Comparison of ENCODE assay signal across 13 mouse cellular contexts in the genomic region with DNA sequence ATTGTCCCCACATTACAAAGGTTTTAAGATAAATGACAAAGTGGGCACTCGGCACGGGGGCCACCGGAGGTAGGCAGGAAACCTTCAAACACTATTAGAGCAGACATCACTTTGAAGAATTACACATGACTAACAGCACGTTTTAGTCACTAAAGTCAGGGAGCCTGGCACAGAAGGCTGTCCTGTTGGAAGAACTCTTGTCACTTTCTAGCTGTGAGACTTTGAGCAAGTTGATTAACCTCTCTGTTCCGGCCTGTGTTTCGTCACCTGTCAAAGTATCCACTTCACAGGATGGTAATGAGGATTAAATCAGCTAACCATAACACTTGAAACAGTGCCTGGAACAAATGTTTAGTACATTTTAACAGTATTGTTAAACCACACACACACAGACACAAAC. TPM values are rescaled to one million over a fixed set of nuclear protein-coding genes. Genes with fewer than 3 reads are reported as not detected.
DNase-seq lines count a peak whose midpoint lies in the region; ATAC-seq and TF ChIP-seq lines count a peak whose summit lies in the region.
"Had no signal": no experiment of that assay in that cellular context is flagged by ENCODE, and none has a peak within 500 bp of the region (broad histone marks: within the 10 kb centered on the region; RNA-seq: fewer than 3 reads in every experiment).

No protein-coding gene starts in this region.

- H3K36me3 ChIP-seq in kidney, postnatal 0 days (ENCODE audit: insufficient read depth, low read length), result no peaks in the 10 kb centered on the region
- H3K36me3 ChIP-seq in hindbrain, embryonic 15.5 days, result no peaks in the 10 kb centered on the region
- H3K36me3 ChIP-seq in liver, embryonic 16.5 days (ENCODE audit: control insufficient read depth, insufficient read depth), result no peaks in the 10 kb centered on the region
- no peaks in the 10 kb centered on the region for H3K36me3 ChIP-seq in neural tube, embryonic 15.5 days
- H3K36me3 ChIP-seq: forebrain, embryonic 15.5 days had no signal

- peaks cover 6% of the 10 kb centered on the region; the same call in 1 of the 2 replicates for H3K4me1 ChIP-seq in kidney, postnatal 0 days (replicated peaks; ENCODE audit: insufficient read depth, low read length)
- peaks cover 56% of the 10 kb centered on the region for H3K4me1 ChIP-seq in hindbrain, embryonic 15.5 days (replicated peaks)
- no peaks in the 10 kb centered on the region; the same call in 1 of the 2 replicates for H3K4me1 ChIP-seq in liver, embryonic 16.5 days (ENCODE audit: control insufficient read depth, low read depth, low read length)
- peaks cover 71% of the 10 kb centered on the region for H3K4me1 ChIP-seq in neural tube, embryonic 15.5 days

- H3K27me3 ChIP-seq in kidney, postnatal 0 days (ENCODE audit: insufficient read depth, low read length), result 0 out of 2 replicates have a peak, but pooled peaks cover 7% of the 10 kb centered on the region
- H3K27me3 ChIP-seq in hindbrain, embryonic 15.5 days, result peaks cover 49% of the 10 kb centered on the region
- H3K27me3 ChIP-seq in liver, embryonic 16.5 days (ENCODE audit: control insufficient read depth, insufficient read depth, low read depth, low read length), result peaks cover 56% of the 10 kb centered on the region
- peaks cover 15% of the 10 kb centered on the region for H3K27me3 ChIP-seq in neural tube, embryonic 15.5 days (replicated peaks)

- H3K9me3 ChIP-seq in kidney, postnatal 0 days (replicated peaks; ENCODE audit: low read length), result no peaks in the 10 kb centered on the region
- H3K9me3 ChIP-seq in hindbrain, embryonic 15.5 days, result no peaks in the 10 kb centered on the region
- H3K9me3 ChIP-seq in liver, embryonic 16.5 days (replicated peaks; ENCODE audit: control insufficient read depth, low read length), result no peaks in the 10 kb centered on the region
- H3K9me3 ChIP-seq in neural tube, embryonic 15.5 days (replicated peaks), result no peaks in the 10 kb centered on the region
- H3K9me3 ChIP-seq: forebrain, embryonic 15.5 days had no signal

- H3K9ac ChIP-seq in kidney, postnatal 0 days (ENCODE audit: low read depth, low read length), result no peak overlapping the region
- no peak overlapping the region for H3K9ac ChIP-seq in hindbrain, embryonic 15.5 days
- no peak overlapping the region for H3K9ac ChIP-seq in liver, embryonic 16.5 days (ENCODE audit: low read depth, low read length)
- H3K9ac ChIP-seq in neural tube, embryonic 15.5 days (replicated peaks), result no peak overlapping the region
- H3K9ac ChIP-seq: forebrain, embryonic 15.5 days; lung, embryonic 14.5 days had no signal

- WGBS in kidney, postnatal 0 days, result 19% methylated on average over 6 of the region's 6 CpGs
- 21% methylated on average over 6 of the region's 6 CpGs for WGBS in hindbrain, embryonic 15.5 days
- 16% methylated on average over 6 of the region's 6 CpGs for WGBS in liver, embryonic 16.5 days (ENCODE audit: insufficient replicate concordance)
- 17% methylated on average over 6 of the region's 6 CpGs for WGBS in neural tube, embryonic 15.5 days

- peak overlapping the region; percentile 73 for H3K4me2 ChIP-seq in kidney, postnatal 0 days (ENCODE audit: low read length)
- peak overlapping the region; percentile 85 for H3K4me2 ChIP-seq in hindbrain, embryonic 15.5 days
- H3K4me2 ChIP-seq in liver, embryonic 16.5 days (ENCODE audit: low read depth, low read length), result peak overlapping the region; percentile 21; the same call in 1 of the 2 replicates
- H3K4me2 ChIP-seq in neural tube, embryonic 15.5 days, result peak overlapping the region; percentile 78
- H3K4me2 ChIP-seq: forebrain, embryonic 15.5 days; lung, embryonic 14.5 days had no signal

- no peak for TF ChIP-seq CTCF in kidney, postnatal 0 days (IDR thresholded peaks at IDR 0.05; ENCODE audit: low read depth)

- no peak overlapping the region for H3K4me3 ChIP-seq in kidney, postnatal 0 days (replicated peaks; ENCODE audit: low read depth, low read length)
- no peak overlapping the region for H3K4me3 ChIP-seq in hindbrain, embryonic 15.5 days
- no peak overlapping the region for H3K4me3 ChIP-seq in liver, embryonic 16.5 days (ENCODE audit: low read depth, low read length)
- H3K4me3 ChIP-seq in neural tube, embryonic 15.5 days (replicated peaks), result 0 out of 2 replicates have a peak overlapping the region, but pooled peaks have one; percentile 2

- no peak overlapping the region for H3K27ac ChIP-seq in kidney, postnatal 0 days
- no peak overlapping the region for H3K27ac ChIP-seq in hindbrain, embryonic 15.5 days (replicated peaks)
- 0 out of 2 replicates have a peak overlapping the region, but pooled peaks have one; percentile 24 for H3K27ac ChIP-seq in liver, embryonic 16.5 days (ENCODE audit: low read length)
- H3K27ac ChIP-seq in neural tube, embryonic 15.5 days (replicated peaks), result no peak overlapping the region
- H3K27ac ChIP-seq: forebrain, embryonic 15.5 days had no signal

- no peak for ATAC-seq in kidney, postnatal 0 days (replicated peaks; ENCODE audit: low FRiP score, low read depth)
- no peak for ATAC-seq in hindbrain, embryonic 15.5 days (ENCODE audit: low FRiP score, low read depth)
- no peak for ATAC-seq in liver, embryonic 16.5 days (ENCODE audit: low read depth)
- ATAC-seq in neural tube, embryonic 15.5 days (ENCODE audit: low FRiP score), result no peak
- ATAC-seq in monocyte, adult 5-6 weeks (replicated peaks; ENCODE audit: insufficient number of reproducible peaks, low FRiP score, low TSS enrichment, poor library complexity, severe bottlenecking), result no peak
- ATAC-seq: forebrain, embryonic 15.5 days had no signal

- DNase-seq in kidney, postnatal 0 days (ENCODE audit: low spot score), result no peak
- no peak for DNase-seq in kidney, adult 8-10 months
- no peak for DNase-seq in natural killer cell, adult 2 months (ENCODE audit: low spot score in 2 of 2)
- DNase-seq in frontal cortex, postnatal 10 days (ENCODE audit: low spot score in 2 of 2), result no peak
- DNase-seq: cerebellum, postnatal 36 days; layer of hippocampus, adult 9-11 months; lung, embryonic 14.5 days; right cerebral cortex, adult 18-20 months had no signal

RNA-seq across cellular contexts. Expression of a gene that starts 4.5 kb away (rescaled TPM):
- polyA plus RNA-seq in kidney, postnatal 0 days (2015; fragmentation: Nextera tagmentation; extraction: Ambion mirVana), result 25.7 and 27.1 TPM in 2 replicates
- polyA plus RNA-seq in hindbrain, embryonic 15.5 days (2015; fragmentation: Nextera tagmentation; extraction: Ambion mirVana), result 6.5 and 7.0 TPM in 2 replicates
- 14.5 and 15.5 TPM in 2 replicates for polyA plus RNA-seq in liver, embryonic 16.5 days (2015; fragmentation: Nextera tagmentation; extraction: Ambion mirVana)
- 7.0 and 7.1 TPM in 2 replicates for polyA plus RNA-seq in neural tube, embryonic 15.5 days (2015; fragmentation: Nextera tagmentation; extraction: Ambion mirVana)
- total RNA-seq in monocyte, adult 5-6 weeks (2017), result 16.4 to 32.5 TPM (median 17.9 TPM) in 3 replicates

Comparison
In these comparisons a context has a peak if more than half of its experiments do, and no peak if none do; other contexts are left out.
1. H3K4me2 ChIP-seq: peak in every context shown above with its lines; median percentile 85 in hindbrain, embryonic 15.5 days; 78 in neural tube, embryonic 15.5 days; 73 in kidney, postnatal 0 days; 21 in liver, embryonic 16.5 days.